Mouse (Mus musculus) right cerebral cortex, postnatal 10 days (tissue): ENCODE results near the gene Rin2.
A peak's percentile ranks its signal among the peaks of the same experiment; 100 is the strongest.

Experiments
- DNase-seq, 2 experiments: peaks; one replicate each; pipeline ENCODE4 v3.0.0; 2021; ENCODE audit warnings: low spot score in 2 of 2

Rin2 gene

GRCm38 (mm10) chr2:145785758-145786617, 111.0 kb downstream of the Rin2 start:
- peak; percentile 45 to 58 for DNase-seq

- no peak for DNase-seq
Measured at GRCm38 (mm10) chr2:145786618-145786932, 111.6 kb downstream of the Rin2 start.

- DNase-seq, result no peak
Measured at GRCm38 (mm10) chr2:145787486-145787885, 112.5 kb downstream of the Rin2 start.

- DNase-seq, result no peak
Measured at GRCm38 (mm10) chr2:145788562-145789346, 113.7 kb downstream of the Rin2 start.

GRCm38 (mm10) chr2:145793702-145794101, 118.7 kb downstream of the Rin2 start:
- no peak for DNase-seq

GRCm38 (mm10) chr2:145794318-145794954, 119.4 kb downstream of the Rin2 start:
- peak; percentile 65 to 75 for DNase-seq

- DNase-seq, result no peak
Measured at GRCm38 (mm10) chr2:145797851-145798250, 122.8 kb downstream of the Rin2 start.

GRCm38 (mm10) chr2:145798954-145799353, 123.9 kb downstream of the Rin2 start:
- no peak for DNase-seq

- DNase-seq, result no peak
Measured at GRCm38 (mm10) chr2:145801322-145802052, 126.5 kb downstream of the Rin2 start.

- DNase-seq, result no peak
Measured at GRCm38 (mm10) chr2:145802626-145803025, 127.6 kb downstream of the Rin2 start.

- DNase-seq, result no peak
Measured at GRCm38 (mm10) chr2:145803822-145804342, 128.9 kb downstream of the Rin2 start.

GRCm38 (mm10) chr2:145804524-145804923, 129.5 kb downstream of the Rin2 start:
- no peak for DNase-seq

GRCm38 (mm10) chr2:145807276-145807675, 132.3 kb downstream of the Rin2 start:
- no peak for DNase-seq

- DNase-seq, result no peak
Measured at GRCm38 (mm10) chr2:145808251-145808650, 133.2 kb downstream of the Rin2 start.

GRCm38 (mm10) chr2:145808667-145809066, 133.7 kb downstream of the Rin2 start:
- DNase-seq, result no peak

- DNase-seq, result no peak
Measured at GRCm38 (mm10) chr2:145810676-145811075, 135.7 kb downstream of the Rin2 start.

GRCm38 (mm10) chr2:145812818-145813217, 137.8 kb downstream of the Rin2 start:
- DNase-seq, result no peak

- no peak for DNase-seq
Measured at GRCm38 (mm10) chr2:145817195-145817594, 142.2 kb downstream of the Rin2 start.

GRCm38 (mm10) chr2:145822013-145822782, 147.2 kb downstream of the Rin2 start:
- DNase-seq, result no peak

GRCm38 (mm10) chr2:145822783-145823729, 148.0 kb downstream of the Rin2 start:
- no peak for DNase-seq
